Mouse (Mus musculus) liver, postnatal 0 days (tissue): Measurements from ENCODE around the gene Ucp2. TPM values are rescaled to one million over a fixed set of nuclear protein-coding genes. Genes with fewer than 3 reads are reported as not detected.
A peak's percentile ranks its signal among the peaks of the same experiment; 100 is the strongest.

Experiments used
- ATAC-seq: fragments of 200-750 bp; cut with Nextera tagmentation; 2 replicates; pipeline ENCODE4 v1.8.0; 2017; ENCODE audit warnings: mild to moderate bottlenecking, moderate library complexity
- DNase-seq: peaks from one replicate; pipeline ENCODE4 v3.0.0-alpha.2; 2016
- H3K27ac ChIP-seq: fragments of 300-500 bp; sonication (generic); 2 replicates; pipeline ENCODE4 v1.5.1; 2014; ENCODE audit warnings: antibody characterized with exemption, moderate library complexity, mild to moderate bottlenecking, low read depth
- H3K27me3 ChIP-seq: fragments of 300-500 bp; sonication (generic); 2 replicates; pipeline ENCODE4 v1.6.1; 2014; ENCODE audit warnings: low read length, control low read depth, mixed read lengths; ENCODE audit not compliant: insufficient read depth
- H3K36me3 ChIP-seq: fragments of 300-500 bp; sonication (generic); replicated peaks from 2 replicates; pipeline ENCODE4 v1.6.1; 2014; ENCODE audit warnings: mild to moderate bottlenecking, control low read depth, low read length, moderate library complexity, mixed read lengths; ENCODE audit not compliant: insufficient read depth
- H3K4me1 ChIP-seq: fragments of 300-500 bp; sonication (generic); 2 replicates; pipeline ENCODE4 v1.6.1; 2014; ENCODE audit warnings: antibody characterized with exemption, mild to moderate bottlenecking, control low read depth; ENCODE audit not compliant: insufficient read depth
- H3K4me2 ChIP-seq: fragments of 300-500 bp; sonication (generic); 2 replicates; pipeline ENCODE4 v1.6.1; 2014; ENCODE audit warnings: low read depth, mild to moderate bottlenecking, low read length, moderate library complexity, mixed read lengths
- H3K4me3 ChIP-seq: fragments of 300-500 bp; sonication (generic); 2 replicates; pipeline ENCODE4 v1.5.1; 2014; ENCODE audit warnings: low read depth, low read length
- H3K9ac ChIP-seq: fragments of 300-500 bp; sonication (generic); replicated peaks from 2 replicates; pipeline ENCODE4 v1.6.1; 2014; ENCODE audit warnings: mild to moderate bottlenecking, moderate library complexity
- H3K9me3 ChIP-seq: fragments of 300-500 bp; sonication (generic); 2 replicates; pipeline ENCODE4 v1.6.1; 2016; ENCODE audit warnings: mild to moderate bottlenecking, control low read depth, low read length, mixed read lengths
- CTCF ChIP-seq: sonication (generic); IDR thresholded peaks from 2 replicates; pipeline ENCODE4 v1.5.1; 2016; ENCODE audit warnings: antibody characterized with exemption, low read depth
- EP300 ChIP-seq: IDR thresholded peaks from 2 replicates; pipeline ENCODE4 v1.6.1; 2016; ENCODE audit warnings: antibody characterized with exemption, low read depth, mild to moderate bottlenecking
- WGBS: fragments of 180-500 bp; shearing (Covaris S2); extraction: QIAGEN DNeasy Blood & Tissue Kit; methylation state at CpG from one replicate; pipeline ENCODE4 v1.1.7; 2014; ENCODE audit not compliant: insufficient replicate concordance; 5-methylcytosine and 5-hydroxymethylcytosine counted together
- polyA plus RNA-seq: library from polyadenylated mRNA; unstranded; fragments of >200 nt; fragmentation: Nextera tagmentation; extraction: Ambion mirVana; gene quantifications from 2 replicates; pipeline ENCODE4 v1.2.1, GENCODE M21; 2015

Gene Ucp2
- polyA plus RNA-seq, 1 experiment from 2014 or later, result 530 TPM

DNA sequence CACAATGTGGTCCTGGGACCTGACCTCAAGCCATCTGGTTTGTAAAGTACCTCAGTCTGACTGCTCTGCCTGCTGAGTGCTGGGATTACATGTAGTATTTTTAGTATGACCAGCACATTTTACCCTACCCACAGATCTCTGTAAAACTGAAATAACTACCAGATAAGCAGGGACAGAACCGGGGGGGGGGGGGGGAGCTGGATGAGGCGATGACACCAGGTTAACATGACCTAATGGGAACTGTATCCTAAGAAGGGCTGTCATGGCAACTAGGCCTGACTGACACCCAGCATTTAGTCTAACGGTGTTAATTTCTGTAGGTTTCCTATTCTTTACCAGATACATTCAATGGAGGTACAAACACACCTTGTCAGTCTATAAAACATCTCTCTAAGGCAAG, 56.7 kb downstream of the Ucp2 start:
- Histone ChIP-seq H3K27me3 (no peaks in the 10 kb centered on the region), H3K4me3 (no peak overlapping the region), H3K36me3 (peaks cover 13% of the 10 kb centered on the region), H3K4me1 (peaks cover 2% of the 10 kb centered on the region; the same call in 1 of the 2 replicates), H3K9me3 (no peaks in the 10 kb centered on the region), H3K9ac (0 out of 2 replicates have a peak overlapping the region, but pooled peaks have one; percentile 6), H3K27ac (no peak overlapping the region), H3K4me2 (peak overlapping the region; percentile 22; the same call in 1 of the 2 replicates)
- TF ChIP-seq CTCF, result no peak
- TF ChIP-seq EP300, result no peak
- WGBS, result 68% methylated on average over 3 of the region's 3 CpGs
- DNase-seq, result no peak
- no peak for ATAC-seq

DNA sequence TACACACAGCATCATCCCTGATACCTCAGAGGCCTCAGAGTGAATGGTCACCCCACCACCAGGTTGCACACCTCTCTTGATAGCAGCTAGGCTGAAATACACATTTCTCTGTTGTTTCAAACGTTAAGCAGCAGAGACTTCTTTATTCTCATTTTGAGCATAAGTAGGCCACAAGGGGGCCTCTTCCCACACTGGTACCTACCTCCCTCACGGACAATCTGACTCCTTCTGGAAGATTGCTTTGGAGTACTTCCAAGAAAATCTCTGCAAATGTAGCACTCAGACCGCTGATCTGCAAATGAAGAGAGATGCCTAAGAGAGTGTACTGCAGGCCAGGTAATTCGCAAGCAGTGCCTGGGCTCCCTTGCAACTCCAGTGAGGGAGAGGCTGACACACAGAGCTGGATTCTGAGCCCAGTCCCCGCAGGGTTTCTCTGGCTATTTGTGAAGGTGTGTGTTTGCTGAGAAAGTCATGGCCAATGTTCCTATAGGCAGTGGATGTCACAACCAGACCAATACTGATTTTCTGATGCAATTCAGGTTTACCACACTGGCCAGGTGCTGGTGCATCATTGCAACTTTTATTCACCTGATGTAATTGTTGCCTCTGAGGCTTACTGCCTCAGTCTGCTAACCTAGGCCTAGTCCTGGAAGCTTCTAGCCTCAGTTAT, 57.3 kb downstream of the Ucp2 start:
- H3K4me2 ChIP-seq, result peak overlapping the region; percentile 22; the same call in 1 of the 2 replicates
- 52% methylated on average over 5 of the region's 5 CpGs for WGBS

More for the DNA sequence above, 57.3 kb downstream of the Ucp2 start:
- H3K4me3 ChIP-seq, result no peak overlapping the region
- H3K4me1 ChIP-seq, result peaks cover 6% of the 10 kb centered on the region
- H3K36me3 ChIP-seq, result peaks cover 13% of the 10 kb centered on the region
- H3K27me3 ChIP-seq, result no peaks in the 10 kb centered on the region
- TF ChIP-seq EP300 (no peak), CTCF (peak; percentile 50)
- H3K9ac ChIP-seq, result no peak overlapping the region
- H3K27ac ChIP-seq, result no peak overlapping the region; the same call in 1 of the 2 replicates
- no peaks in the 10 kb centered on the region for H3K9me3 ChIP-seq
- DNase-seq (no peak), ATAC-seq (peak; percentile 82)

Other genes with a start within 250 kb of the Ucp2 start
- 0.19 and 0.27 TPM in 2 replicates for gene P4ha3, start 207.8 kb upstream of the Ucp2 start, polyA plus RNA-seq
- 4.8 and 5.1 TPM in 2 replicates for gene C2cd3, start 121.1 kb upstream of the Ucp2 start, polyA plus RNA-seq
- gene Ppme1, start 121.0 kb upstream of the Ucp2 start, polyA plus RNA-seq, result 18.1 and 18.2 TPM in 2 replicates
- gene Ucp3, start 20.3 kb upstream of the Ucp2 start, polyA plus RNA-seq, result 0.08 and 0.21 TPM in 2 replicates
- gene Dnajb13, start 21.6 kb downstream of the Ucp2 start, polyA plus RNA-seq, result 1.0 and 1.8 TPM in 2 replicates
- gene Coa4, start 43.7 kb downstream of the Ucp2 start, polyA plus RNA-seq, result 11.9 and 12.4 TPM in 2 replicates
- gene Rab6a, start 114.1 kb downstream of the Ucp2 start, polyA plus RNA-seq, result 44.8 and 51.0 TPM in 2 replicates
- 52.5 and 54.5 TPM in 2 replicates for gene Mrpl48, start 115.0 kb downstream of the Ucp2 start, polyA plus RNA-seq
- gene Plekhb1, start 169.1 kb downstream of the Ucp2 start, polyA plus RNA-seq, result 0.60 and 0.72 TPM in 2 replicates
- gene Fam168a, start 213.3 kb downstream of the Ucp2 start, polyA plus RNA-seq, result 4.3 and 4.6 TPM in 2 replicates